Mouse (Mus musculus) B cell, adult 62 days (primary cell): ENCODE measurements around the gene Sin3a. TPM values are rescaled to one million over a fixed set of nuclear protein-coding genes. Genes with fewer than 3 reads are reported as not detected.

ENCODE experiments used
- total RNA-seq: library from RNA; stranded (reverse); gene quantifications from 4 replicates; pipeline ENCODE4 v1.2.4, GENCODE M21; 2023

Sin3a gene
- 127 to 137 TPM (median 127 TPM) in 4 replicates for total RNA-seq

DNA sequence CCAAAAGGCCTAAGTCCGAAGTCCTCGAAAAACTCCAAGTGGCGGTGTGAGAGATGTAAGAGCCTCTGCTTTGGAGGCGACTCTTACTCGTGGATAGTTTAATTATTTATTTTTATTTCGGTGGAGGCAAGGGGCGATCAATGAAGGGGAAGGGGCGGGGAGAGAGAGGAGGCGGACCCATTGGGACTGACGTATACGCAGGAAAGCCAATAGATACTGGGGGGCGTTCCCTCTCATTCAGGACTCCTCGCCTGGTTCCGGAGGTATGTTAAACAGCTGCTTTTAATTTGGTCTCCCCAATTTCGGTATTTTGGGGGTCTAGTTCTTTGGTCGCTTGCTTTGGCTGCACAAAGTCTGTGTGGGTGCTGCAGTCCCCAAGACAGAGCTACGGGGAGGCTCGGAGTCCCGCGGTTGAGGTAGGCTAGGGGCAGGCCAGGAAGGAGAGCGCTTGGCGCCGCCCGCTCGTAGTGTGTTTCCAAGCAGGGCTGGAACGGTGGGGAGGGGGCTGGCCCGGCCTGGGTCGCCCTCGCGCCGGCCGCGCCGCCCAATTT lies at the start of gene Sin3a:
Sin3a (plus strand) TSS at position 240 of the 551 bp plus-strand sequence.

DNA sequence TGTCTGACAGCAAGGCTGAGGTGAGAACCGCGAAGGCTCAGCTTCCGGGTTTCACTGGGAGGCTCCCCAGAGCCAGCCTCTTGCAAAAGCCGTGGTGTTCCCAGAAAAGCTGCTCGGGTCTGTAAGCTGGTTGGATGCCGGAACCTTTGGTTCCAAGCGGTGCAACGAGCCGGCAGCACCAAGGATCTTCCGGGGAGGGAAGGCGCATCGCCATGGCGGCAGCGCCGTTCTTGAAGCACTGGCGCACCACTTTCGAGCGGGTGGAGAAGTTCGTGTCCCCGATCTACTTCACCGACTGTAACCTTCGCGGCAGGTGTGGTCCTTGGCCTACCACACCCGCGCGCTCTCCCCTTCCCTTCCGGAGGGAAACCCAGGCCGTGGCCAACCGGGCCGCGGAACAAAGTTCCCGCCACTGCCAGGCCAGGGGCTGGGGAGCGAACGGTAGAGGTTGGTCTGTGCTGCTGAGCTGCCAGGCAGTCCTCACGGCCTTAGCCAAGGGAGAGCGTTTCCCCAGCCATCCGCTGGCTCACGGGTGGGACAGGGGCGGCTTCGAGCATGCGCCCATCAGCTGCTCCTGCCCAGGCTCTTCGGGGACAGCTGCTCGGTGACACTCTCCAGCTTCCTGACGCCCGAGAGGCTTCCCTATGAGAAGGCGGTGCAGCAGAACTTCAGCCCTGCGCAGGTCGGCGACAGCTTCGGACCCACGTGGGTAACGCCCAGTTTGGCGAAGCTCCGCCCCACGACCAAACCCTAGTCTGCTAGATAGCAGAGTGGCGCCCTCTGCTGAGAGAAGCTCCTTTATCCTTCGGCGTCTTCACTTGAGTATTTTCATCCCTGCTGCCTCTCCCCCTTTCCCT lies 59.0 kb downstream of the Sin3a start, which contains the start of gene Man2c1:
Man2c1 (plus strand) TSS at position 114 of the 857 bp plus-strand sequence.

DNA sequence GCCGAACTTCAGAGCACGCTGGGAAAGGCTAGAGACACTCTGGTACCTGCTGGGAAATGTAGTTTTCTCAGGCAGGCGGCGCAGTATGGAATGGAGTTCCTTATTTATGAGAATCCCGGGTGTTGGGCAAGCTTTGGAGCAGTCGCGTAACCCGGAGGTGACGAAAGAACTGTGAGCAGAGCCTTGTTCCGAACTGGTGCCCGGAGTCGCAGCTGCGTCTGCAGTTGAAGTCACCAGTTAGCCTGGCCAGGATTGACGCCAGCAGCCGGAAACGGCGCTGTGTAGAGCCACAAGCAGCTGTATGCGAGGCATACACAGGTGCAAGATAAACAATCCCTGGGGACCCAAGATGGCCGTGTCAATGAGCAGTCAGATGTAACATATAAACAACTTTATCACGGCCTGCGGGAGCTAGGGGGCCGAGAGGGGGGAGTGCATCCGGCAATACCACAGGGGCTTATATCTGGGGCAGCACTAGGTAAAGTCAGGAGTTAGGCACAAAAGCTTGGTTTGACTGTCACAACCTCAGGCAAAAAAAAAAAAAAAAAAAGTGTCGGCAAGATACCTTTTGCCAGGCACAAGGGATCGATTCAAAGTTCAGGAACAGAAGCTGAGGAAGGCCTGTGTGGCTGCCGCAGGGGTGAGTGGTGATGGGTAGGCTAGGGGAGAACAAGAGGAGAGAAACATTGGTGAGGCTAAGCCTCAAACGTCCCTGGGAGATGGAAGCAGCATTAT lies 76.5 kb downstream of the Sin3a start, which contains the start of gene Neil1:
Neil1 (minus strand) TSS at position 162 of the 735 bp plus-strand sequence.

DNA sequence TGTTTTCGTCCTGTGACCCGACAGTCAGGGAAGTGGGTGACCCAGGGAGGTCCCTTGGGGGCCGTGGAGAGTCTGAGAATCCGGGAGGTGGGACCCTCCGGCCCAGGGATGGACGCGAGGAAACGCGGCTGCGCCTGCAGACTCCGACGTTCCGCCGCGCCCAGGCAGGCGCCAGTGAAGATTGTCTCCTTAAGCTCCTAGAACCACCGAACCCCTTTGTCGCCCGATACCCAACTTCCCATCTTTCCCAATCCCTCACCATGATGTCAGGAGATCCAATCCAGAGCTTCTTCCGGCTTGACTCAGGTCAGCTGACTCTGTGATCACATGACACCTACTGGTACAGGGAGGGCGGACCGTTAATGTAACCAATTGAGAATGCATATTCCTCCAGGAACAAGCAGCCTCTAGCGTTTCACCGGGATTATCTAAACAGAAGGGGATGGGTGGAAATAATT lies 86.2 kb downstream of the Sin3a start, which contains the start of gene Commd4:
Commd4 (minus strand) TSS at position 319 of the 458 bp plus-strand sequence.

Other genes with a start within 250 kb of the Sin3a start
- not detected in 4 replicates for gene Odf3l1, start 207.4 kb upstream of the Sin3a start, total RNA-seq
- gene Cspg4, start 207.0 kb upstream of the Sin3a start, total RNA-seq = not detected in 4 replicates
- 12.1 to 12.7 TPM (median 12.3 TPM) in 4 replicates for gene Snx33, start 143.7 kb upstream of the Sin3a start, total RNA-seq
- gene Imp3, start 134.6 kb upstream of the Sin3a start, total RNA-seq = 58.8 to 64.1 TPM (median 61.5 TPM) in 4 replicates
- gene Snupn, start 121.2 kb upstream of the Sin3a start, total RNA-seq = 8.7 to 11.6 TPM (median 10.1 TPM) in 4 replicates
- gene Ptpn9, start 77.1 kb upstream of the Sin3a start, total RNA-seq = 14.7 to 18.5 TPM (median 15.8 TPM) in 4 replicates
- gene Man2c1, start 58.6 kb downstream of the Sin3a start, total RNA-seq = 123 to 155 TPM (median 139 TPM) in 4 replicates
- 68.1 to 79.7 TPM (median 75.1 TPM) in 4 replicates for gene Neil1, start 76.3 kb downstream of the Sin3a start, total RNA-seq
- gene Commd4, start 86.3 kb downstream of the Sin3a start, total RNA-seq = 116 to 136 TPM (median 126 TPM) in 4 replicates
- not detected in 4 replicates for gene Trcg1, start 164.5 kb downstream of the Sin3a start, total RNA-seq
- gene 1700017B05Rik, start 190.6 kb downstream of the Sin3a start, total RNA-seq = 179 to 204 TPM (median 189 TPM) in 4 replicates